Mouse (Mus musculus): ENCODE measurements around the gene Snx29. TPM values are rescaled to one million over a fixed set of nuclear protein-coding genes. Genes with fewer than 3 reads are reported as not detected.
"Not testable (repeated sequence)": the region's sequence is repeated elsewhere in the genome, so short reads cannot be mapped to it uniquely, and the experiment has no call there.

Gene Snx29
- polyA plus RNA-seq, 1 experiment from 2014 or later, result 14.9 TPM

DNA sequence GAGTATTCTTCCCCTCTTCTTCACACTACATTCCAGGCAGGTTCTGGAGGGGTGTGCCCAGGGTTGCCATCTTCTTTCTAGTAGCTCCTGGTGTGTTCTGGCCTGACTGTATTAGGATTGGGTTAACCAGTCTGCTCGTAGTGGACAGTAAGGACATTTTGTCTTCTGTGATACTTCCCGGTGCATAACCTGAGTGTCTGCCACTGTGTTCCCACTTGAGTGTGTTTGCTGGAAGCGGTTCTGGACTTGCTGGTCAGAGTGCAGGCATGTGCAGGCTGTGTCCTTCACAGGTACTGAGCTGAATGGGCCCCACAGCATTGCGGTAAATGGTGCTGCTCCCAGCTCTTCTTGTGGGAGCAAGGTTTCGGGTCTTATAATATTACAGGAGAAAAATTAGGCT lies 125.2 kb downstream of the Snx29 start:
- H3K4me3 ChIP-seq, result no peak overlapping the region
- no peaks in the 10 kb centered on the region for H3K9me3 ChIP-seq
- H3K4me1 ChIP-seq (replicated peaks), result no peaks in the 10 kb centered on the region
- no peaks in the 10 kb centered on the region for H3K27me3 ChIP-seq (ENCODE audit: insufficient read depth, poor library complexity, severe bottlenecking)
- H3K27ac ChIP-seq, result no peak overlapping the region
- peaks cover 23% of the 10 kb centered on the region for H3K36me3 ChIP-seq
- WGBS, result 93% methylated on average over 5 of the region's 5 CpGs
- DNase-seq (ENCODE audit: low spot score), result no peak

DNA sequence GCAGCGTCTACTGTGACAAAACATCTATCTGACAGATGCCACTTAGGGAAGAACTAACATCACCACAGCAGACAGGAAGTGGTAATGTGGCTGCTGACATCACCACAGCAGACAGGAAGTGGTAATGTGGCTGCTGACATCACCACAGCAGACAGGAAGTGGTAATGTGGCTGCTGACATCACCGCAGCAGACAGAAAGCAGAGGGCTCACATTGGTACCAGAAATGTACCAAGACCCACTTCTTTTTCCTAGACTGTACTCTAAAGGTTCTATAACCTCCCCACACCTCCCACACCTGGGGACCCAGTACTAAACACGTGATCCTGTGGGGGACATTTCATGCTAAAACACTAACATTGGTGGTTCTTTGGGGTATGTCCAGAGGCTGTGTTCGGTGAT lies 126.0 kb downstream of the Snx29 start:
- H3K27me3 ChIP-seq (ENCODE audit: insufficient read depth, poor library complexity, severe bottlenecking); H3K9me3 ChIP-seq; DNase-seq (ENCODE audit: low spot score); H3K4me3 ChIP-seq; H3K27ac ChIP-seq; H3K4me1 ChIP-seq (replicated peaks): not testable (repeated sequence)
- WGBS, result 95% methylated on average over 4 of the region's 4 CpGs
- peaks cover 31% of the 10 kb centered on the region for H3K36me3 ChIP-seq

DNA sequence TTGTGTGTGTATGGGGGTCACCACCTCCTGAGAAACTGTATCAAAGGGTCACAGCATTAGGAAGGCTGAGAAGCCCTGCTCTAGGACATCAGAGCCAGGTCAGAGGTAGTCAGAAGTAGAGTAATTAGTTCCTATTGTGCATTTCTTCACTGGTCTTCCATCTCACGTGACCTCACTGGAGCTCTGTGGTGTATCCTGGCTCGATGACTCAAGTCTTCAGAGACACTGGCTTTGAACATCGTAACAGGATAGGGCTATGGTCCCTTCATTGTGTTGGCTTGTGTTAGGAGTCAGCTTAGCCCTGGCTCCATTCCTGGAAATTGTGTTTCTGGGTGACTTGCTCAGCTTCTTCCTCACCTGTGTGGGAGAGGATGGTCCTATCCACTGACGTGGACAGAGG lies 126.6 kb downstream of the Snx29 start:
- H3K27ac ChIP-seq, result no peak overlapping the region
- 92% methylated on average over 4 of the region's 4 CpGs for WGBS
- H3K4me3 ChIP-seq, result no peak overlapping the region
- 0 out of 2 replicates have a peak, but pooled peaks cover 3% of the 10 kb centered on the region for H3K9me3 ChIP-seq
- H3K27me3 ChIP-seq (ENCODE audit: insufficient read depth, poor library complexity, severe bottlenecking), result no peaks in the 10 kb centered on the region
- no peaks in the 10 kb centered on the region for H3K4me1 ChIP-seq (replicated peaks)
- no peak for DNase-seq (ENCODE audit: low spot score)
- H3K36me3 ChIP-seq, result peaks cover 35% of the 10 kb centered on the region

DNA sequence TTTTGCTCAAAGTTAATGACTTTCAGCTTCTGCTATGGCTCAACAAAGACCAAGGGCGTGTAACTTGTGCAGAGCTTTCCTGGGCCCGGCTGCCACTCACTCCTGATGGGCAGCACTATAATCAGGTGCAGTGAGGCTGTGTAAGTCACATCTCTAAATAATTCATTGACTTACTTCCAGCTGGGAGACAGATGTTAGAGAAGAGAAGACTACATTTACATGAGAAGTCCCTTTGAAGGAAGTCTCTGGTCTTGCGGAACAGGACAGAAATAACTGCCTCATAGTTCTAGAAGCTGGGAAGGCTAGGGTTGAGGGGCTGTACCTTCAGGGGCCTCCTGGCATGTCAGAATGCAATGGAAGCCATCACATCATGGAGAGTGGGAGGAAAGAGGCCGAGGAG lies 127.9 kb downstream of the Snx29 start:
- peaks cover 39% of the 10 kb centered on the region for H3K36me3 ChIP-seq
- no peak for DNase-seq (ENCODE audit: low spot score)
- H3K9me3 ChIP-seq, result 0 out of 2 replicates have a peak, but pooled peaks cover 3% of the 10 kb centered on the region
- no peaks in the 10 kb centered on the region for H3K4me1 ChIP-seq (replicated peaks)
- 84% methylated on average over 4 of the region's 4 CpGs for WGBS
- H3K27me3 ChIP-seq (ENCODE audit: insufficient read depth, poor library complexity, severe bottlenecking), result no peaks in the 10 kb centered on the region
- no peak overlapping the region for H3K27ac ChIP-seq
- no peak overlapping the region for H3K4me3 ChIP-seq

DNA sequence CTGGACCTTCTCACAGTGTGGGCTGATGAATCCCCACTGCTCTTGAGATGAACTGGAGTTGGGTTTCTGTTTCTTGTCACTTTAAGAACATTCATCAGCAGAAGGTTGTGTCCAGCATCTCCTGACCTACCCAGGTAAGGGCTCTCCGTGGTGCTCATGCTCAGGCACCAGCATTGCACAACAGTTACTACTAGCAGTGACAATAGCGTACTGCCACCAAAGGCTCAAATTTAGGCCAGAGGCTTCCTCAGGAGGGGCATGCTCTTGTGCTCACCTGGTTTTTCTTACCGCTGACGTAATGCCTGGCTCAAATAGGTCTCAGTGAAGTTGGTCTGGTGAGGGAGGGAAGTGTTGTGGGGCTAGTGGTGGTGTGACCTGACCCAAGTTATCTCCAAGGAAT lies 132.2 kb downstream of the Snx29 start:
- peaks cover 29% of the 10 kb centered on the region for H3K36me3 ChIP-seq
- no peak for DNase-seq (ENCODE audit: low spot score)
- H3K9me3 ChIP-seq, result 0 out of 2 replicates have a peak, but pooled peaks cover 3% of the 10 kb centered on the region
- H3K4me1 ChIP-seq (replicated peaks), result 0 out of 2 replicates have a peak, but pooled peaks cover 3% of the 10 kb centered on the region
- WGBS, result 95% methylated on average over 4 of the region's 4 CpGs
- H3K27me3 ChIP-seq (ENCODE audit: insufficient read depth, poor library complexity, severe bottlenecking), result no peaks in the 10 kb centered on the region
- H3K27ac ChIP-seq, result no peak overlapping the region
- H3K4me3 ChIP-seq, result no peak overlapping the region

DNA sequence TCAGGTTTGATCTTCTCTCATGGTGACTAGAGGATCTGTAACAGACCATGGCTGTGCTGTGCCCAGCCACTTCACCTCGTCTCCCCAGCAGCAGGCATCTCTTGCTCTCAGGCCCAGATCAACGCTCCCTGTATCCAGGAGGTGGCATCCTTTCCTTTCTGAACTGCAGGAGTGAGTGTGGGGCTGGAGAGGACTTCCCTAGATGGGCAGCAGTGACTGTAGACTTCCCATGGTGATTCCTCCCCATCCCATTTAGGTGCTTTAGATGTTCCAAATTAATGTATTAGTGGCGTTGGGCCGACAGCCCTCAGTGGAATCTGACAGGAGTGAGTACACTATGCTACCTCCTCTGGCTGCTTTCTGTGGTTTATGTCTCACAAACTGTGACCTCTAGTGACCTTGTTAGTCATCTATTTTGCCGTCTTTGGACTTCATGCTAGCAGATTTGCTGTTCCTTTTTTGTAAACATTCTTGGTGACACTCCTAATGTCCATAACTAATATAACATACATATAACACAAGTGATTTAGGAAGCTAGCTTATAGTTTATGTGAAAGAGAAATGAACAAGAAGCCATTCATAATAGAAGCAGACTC lies 132.9 kb downstream of the Snx29 start:
- Histone ChIP-seq H3K4me1 (replicated peaks) (0 out of 2 replicates have a peak, but pooled peaks cover 3% of the 10 kb centered on the region), H3K36me3 (peaks cover 29% of the 10 kb centered on the region), H3K4me3 (no peak overlapping the region), H3K9me3 (0 out of 2 replicates have a peak, but pooled peaks cover 3% of the 10 kb centered on the region), H3K27me3 (ENCODE audit: insufficient read depth, poor library complexity, severe bottlenecking) (no peaks in the 10 kb centered on the region), H3K27ac (no peak overlapping the region)
- 78% methylated on average over 5 of the region's 5 CpGs for WGBS
- DNase-seq (ENCODE audit: low spot score), result no peak

DNA sequence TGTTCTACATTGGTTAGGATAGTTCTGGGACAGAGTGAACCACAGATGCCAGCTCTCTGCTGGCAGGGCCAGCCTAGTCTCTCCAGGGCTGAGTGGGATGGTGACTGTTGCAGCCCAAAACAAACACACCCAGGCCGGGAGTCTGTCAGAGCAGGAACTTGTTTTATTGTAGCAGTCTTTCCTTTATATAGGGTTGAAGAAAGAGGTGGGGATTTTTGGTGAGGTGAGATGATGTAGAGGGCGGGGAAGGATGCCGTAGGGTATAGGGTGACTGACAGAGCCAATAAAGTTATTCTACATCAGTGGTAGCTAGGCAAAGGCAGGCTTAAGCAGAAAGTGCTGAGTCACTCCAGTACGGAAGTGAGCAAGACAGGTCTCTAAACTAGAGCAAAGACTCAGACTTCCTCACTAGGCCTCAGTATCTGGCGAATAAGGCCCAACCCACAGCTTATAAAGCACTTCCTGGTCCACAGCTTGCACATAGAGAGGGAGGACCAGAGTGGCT lies 133.5 kb downstream of the Snx29 start:
- no peak overlapping the region for H3K27ac ChIP-seq
- 0 out of 2 replicates have a peak, but pooled peaks cover 3% of the 10 kb centered on the region for H3K4me1 ChIP-seq (replicated peaks)
- WGBS, result 90% methylated on average over 5 of the region's 5 CpGs
- peaks cover 29% of the 10 kb centered on the region for H3K36me3 ChIP-seq
- no peak overlapping the region for H3K4me3 ChIP-seq
- no peaks in the 10 kb centered on the region for H3K27me3 ChIP-seq (ENCODE audit: insufficient read depth, poor library complexity, severe bottlenecking)
- 0 out of 2 replicates have a peak, but pooled peaks cover 3% of the 10 kb centered on the region for H3K9me3 ChIP-seq
- no peak for DNase-seq (ENCODE audit: low spot score)

DNA sequence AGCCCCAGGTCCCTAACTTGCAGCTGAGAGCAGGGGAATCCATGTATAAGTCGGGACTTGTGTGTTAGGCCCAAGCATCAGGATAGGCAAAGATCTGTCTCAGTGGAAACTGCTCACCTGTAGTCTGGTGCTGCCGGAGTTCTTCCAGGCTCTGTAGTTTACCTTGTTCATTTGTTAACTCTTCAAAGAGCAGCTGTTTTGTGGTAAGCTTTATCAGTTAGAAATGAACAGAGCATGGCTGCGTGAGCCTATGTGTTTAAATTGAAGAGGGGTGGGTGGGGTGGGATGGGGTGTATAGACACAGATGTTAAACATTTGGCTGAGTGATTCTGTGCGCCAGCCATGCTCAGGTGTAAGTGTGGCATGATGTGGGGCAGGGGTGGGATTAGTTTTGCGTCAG lies 134.4 kb downstream of the Snx29 start:
- Histone ChIP-seq H3K9me3 (0 out of 2 replicates have a peak, but pooled peaks cover 3% of the 10 kb centered on the region), H3K36me3 (peaks cover 24% of the 10 kb centered on the region), H3K4me1 (replicated peaks) (0 out of 2 replicates have a peak, but pooled peaks cover 3% of the 10 kb centered on the region), H3K27ac (no peak overlapping the region), H3K4me3 (no peak overlapping the region), H3K27me3 (ENCODE audit: insufficient read depth, poor library complexity, severe bottlenecking) (no peaks in the 10 kb centered on the region)
- DNase-seq (ENCODE audit: low spot score), result no peak
- WGBS, result 90% methylated on average over 5 of the region's 5 CpGs

DNA sequence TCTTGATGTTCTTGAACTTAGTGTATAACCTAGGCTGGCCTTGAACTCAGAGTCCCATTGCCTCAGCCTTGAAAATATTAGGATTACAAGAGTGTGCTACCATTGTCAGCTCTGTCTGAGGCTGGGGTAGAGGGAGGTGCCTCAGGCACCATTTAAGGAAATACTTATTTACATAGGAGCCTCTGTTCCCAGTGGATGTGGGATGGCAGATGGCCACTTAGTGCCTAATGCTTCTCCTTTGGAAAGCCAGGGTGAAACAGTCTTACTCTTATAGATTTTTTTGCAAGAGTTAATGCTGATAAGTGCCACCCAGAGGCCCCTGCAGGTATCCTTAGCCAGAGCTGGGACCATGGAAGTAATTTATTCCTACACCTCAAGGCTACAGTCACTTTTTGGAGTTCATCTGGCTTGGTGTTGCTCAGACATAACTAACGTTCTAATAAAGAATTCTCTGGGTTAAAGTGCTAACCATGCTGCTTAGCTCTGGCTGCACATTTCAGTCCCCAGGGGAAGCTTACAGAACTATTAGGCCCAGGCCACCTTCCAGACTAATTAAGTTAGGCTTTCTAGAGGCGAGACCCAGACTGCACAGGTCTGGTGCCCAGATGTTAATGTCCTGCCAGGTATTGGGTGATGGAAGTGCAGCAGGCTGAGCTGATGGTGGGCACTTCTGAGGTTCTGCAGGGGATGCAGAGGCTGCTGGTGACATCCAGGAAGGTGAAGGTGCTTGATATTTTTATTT lies 135.1 kb downstream of the Snx29 start:
- H3K27me3 ChIP-seq (ENCODE audit: insufficient read depth, poor library complexity, severe bottlenecking), result no peaks in the 10 kb centered on the region
- H3K4me3 ChIP-seq, result no peak overlapping the region
- peak; percentile 12 for DNase-seq (ENCODE audit: low spot score)
- H3K9me3 ChIP-seq, result 0 out of 2 replicates have a peak, but pooled peaks cover 3% of the 10 kb centered on the region
- H3K27ac ChIP-seq, result no peak overlapping the region
- H3K4me1 ChIP-seq (replicated peaks), result 0 out of 2 replicates have a peak, but pooled peaks cover 3% of the 10 kb centered on the region
- peaks cover 18% of the 10 kb centered on the region for H3K36me3 ChIP-seq
- WGBS, result 57% methylated on average over 2 of the region's 2 CpGs

DNA sequence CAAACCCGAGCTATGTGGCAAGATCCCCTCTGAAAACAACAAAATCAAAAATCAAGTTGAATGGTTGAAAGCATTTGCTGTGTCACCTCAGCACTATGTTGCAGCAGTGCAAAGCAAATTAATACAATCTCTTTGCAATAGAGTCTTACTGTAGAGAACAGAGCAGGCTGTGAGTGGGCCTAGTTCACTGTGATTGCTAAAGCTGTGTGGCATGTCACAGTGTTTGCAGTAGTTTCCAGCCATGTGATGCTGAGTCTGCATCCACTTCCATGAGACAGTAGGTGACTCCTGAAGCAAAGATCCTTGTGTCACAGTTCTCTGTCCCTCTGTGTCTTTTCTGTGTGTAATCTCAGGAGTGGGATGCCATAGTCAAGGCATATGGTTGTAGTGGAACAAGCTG lies 137.5 kb downstream of the Snx29 start:
- WGBS, result 94% methylated on average over 1 of the region's 1 CpGs
- DNase-seq (ENCODE audit: low spot score), result no peak
- H3K4me1 ChIP-seq (replicated peaks), result 0 out of 2 replicates have a peak, but pooled peaks cover 3% of the 10 kb centered on the region
- no peaks in the 10 kb centered on the region for H3K27me3 ChIP-seq (ENCODE audit: insufficient read depth, poor library complexity, severe bottlenecking)
- no peak overlapping the region for H3K27ac ChIP-seq
- no peaks in the 10 kb centered on the region for H3K9me3 ChIP-seq
- H3K4me3 ChIP-seq, result no peak overlapping the region
- no peaks in the 10 kb centered on the region for H3K36me3 ChIP-seq

DNA sequence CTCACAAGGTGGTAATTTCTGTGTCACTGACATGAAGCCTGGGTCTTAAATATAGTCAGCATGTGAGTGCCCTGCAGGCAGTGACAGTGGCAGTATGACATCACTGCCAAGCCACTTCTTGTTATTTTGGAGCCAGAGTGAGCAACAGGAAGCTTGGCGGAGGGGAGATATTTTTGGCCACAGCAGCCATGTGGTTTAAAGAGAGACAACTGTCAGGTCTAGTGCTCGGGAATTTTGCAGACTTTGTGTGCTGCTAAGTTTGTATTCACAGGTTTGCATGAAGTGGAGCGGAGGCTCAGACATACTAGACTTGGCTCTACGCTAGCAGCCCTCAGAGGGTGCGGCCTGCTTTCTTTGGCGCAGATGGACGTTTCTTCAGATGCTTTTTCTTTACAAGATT lies 138.9 kb downstream of the Snx29 start:
- 87% methylated on average over 7 of the region's 7 CpGs for whole genome bisulfite sequencing
- Histone ChIP-seq H3K9me3 (no peaks in the 10 kb centered on the region), H3K4me1 (replicated peaks) (0 out of 2 replicates have a peak, but pooled peaks cover 3% of the 10 kb centered on the region), H3K27me3 (ENCODE audit: insufficient read depth, poor library complexity, severe bottlenecking) (no peaks in the 10 kb centered on the region), H3K36me3 (no peaks in the 10 kb centered on the region), H3K27ac (no peak overlapping the region), H3K4me3 (no peak overlapping the region)
- no peak for DNase-seq (ENCODE audit: low spot score)

DNA sequence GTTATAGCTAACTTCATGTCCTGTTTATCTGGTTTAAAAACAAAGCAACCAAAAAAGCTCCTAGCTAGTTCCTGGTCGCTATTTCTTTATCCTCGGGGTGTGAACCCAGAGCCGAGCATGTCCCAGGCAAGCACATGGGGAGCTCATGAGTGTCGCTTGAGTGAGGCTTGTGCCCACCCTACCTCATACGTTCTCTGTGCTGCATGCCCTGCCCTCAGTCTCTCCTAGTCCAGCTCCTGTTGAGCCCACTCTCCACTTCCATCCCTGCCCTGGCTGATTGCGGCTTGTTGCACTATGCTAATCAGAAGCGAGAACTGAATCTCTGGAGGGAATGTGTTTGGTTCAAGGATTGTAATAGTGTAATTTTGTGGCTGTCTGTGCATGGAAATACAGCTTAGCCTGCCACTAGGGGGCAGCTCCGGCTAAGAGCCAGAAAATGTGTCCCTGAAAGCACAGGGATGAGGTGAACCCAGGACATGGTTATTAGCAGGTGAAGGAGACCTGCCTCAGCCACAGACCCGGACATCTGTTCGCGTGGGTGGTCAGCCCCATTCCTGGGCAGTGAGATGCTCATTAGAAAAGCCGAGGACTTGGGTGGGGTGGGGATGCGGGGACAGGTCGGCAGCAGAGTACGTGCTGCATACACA lies 145.9 kb downstream of the Snx29 start:
- no peak overlapping the region for H3K4me3 ChIP-seq
- no peaks in the 10 kb centered on the region for H3K27me3 ChIP-seq (ENCODE audit: insufficient read depth, poor library complexity, severe bottlenecking)
- H3K27ac ChIP-seq, result no peak overlapping the region
- H3K9me3 ChIP-seq, result no peaks in the 10 kb centered on the region
- DNase-seq (ENCODE audit: low spot score), result peak; percentile 51
- 69% methylated on average over 15 of the region's 15 CpGs for WGBS
- no peaks in the 10 kb centered on the region for H3K36me3 ChIP-seq
- no peaks in the 10 kb centered on the region for H3K4me1 ChIP-seq (replicated peaks)

DNA sequence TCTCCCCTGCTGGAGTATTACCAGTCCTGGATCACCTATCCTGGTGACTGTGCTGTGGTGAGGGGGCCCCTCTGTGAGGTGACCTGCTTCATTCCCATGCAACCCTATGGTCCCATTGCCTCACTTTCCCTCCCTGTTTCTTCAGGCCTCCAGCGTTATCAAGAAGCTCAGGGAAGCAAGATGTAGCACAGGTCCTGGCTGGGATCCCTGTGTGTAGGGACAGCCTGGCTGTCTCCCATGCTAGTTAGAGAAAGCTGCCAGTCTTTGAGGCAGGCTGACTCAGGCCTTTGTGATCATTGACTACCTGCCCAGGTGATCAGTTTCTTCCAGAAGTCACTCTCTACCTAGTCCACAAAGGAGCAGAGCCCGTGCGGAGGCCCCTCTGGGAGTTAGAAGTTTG lies 146.8 kb downstream of the Snx29 start:
- H3K27me3 ChIP-seq (ENCODE audit: insufficient read depth, poor library complexity, severe bottlenecking), result no peaks in the 10 kb centered on the region
- H3K27ac ChIP-seq, result no peak overlapping the region
- no peak overlapping the region for H3K4me3 ChIP-seq
- DNase-seq (ENCODE audit: low spot score), result no peak
- H3K4me1 ChIP-seq (replicated peaks), result no peaks in the 10 kb centered on the region
- H3K9me3 ChIP-seq, result no peaks in the 10 kb centered on the region
- 93% methylated on average over 3 of the region's 3 CpGs for WGBS
- no peaks in the 10 kb centered on the region for H3K36me3 ChIP-seq

Measured in hindbrain, embryonic 10.5 days (tissue).